In the genomic region with DNA sequence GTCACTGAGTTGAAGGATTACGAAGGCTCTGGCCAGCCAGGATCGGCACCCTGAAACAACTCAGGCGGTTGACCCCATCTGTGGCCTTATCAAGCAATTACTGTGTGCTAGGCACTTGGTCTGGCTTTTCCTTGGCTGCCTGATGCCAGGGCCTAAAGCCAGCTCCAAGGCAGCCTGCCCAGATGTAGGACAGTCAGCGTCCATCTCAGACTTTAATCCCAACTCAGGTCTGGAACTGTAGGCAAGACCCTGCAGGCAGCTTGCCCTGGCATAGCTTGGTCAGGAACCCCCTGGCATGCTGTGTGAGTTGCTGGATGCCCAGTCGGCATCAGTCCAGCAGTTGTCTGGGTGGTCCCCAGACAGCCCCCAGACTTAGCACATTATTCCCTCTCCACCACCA, we compare ENCODE assay signal across 9 mouse cellular contexts. TPM values are rescaled to one million over a fixed set of nuclear protein-coding genes. Genes with fewer than 3 reads are reported as not detected.
A peak's percentile ranks its signal among the peaks of the same experiment; 100 is the strongest.
DNase-seq lines count a peak whose midpoint lies in the region; ATAC-seq lines count a peak whose summit lies in the region.
"Had no signal": no experiment of that assay in that cellular context is flagged by ENCODE, and none has a peak within 500 bp of the region (broad histone marks: within the 10 kb centered on the region; RNA-seq: fewer than 3 reads in every experiment).

No protein-coding gene starts in this region.

- peak overlapping the region; percentile 18; the same call in 1 of the 2 replicates for H3K9ac ChIP-seq in stomach, embryonic 14.5 days (replicated peaks; ENCODE audit: low read depth, low read length)

- no peak for ATAC-seq in stomach, embryonic 14.5 days (ENCODE audit: insufficient number of reproducible peaks, insufficient read depth, low FRiP score, low read depth)

- peak overlapping the region; percentile 61 for H3K4me2 ChIP-seq in stomach, embryonic 14.5 days (replicated peaks; ENCODE audit: low read depth, low read length)

- H3K27me3 ChIP-seq in stomach, embryonic 14.5 days (ENCODE audit: control insufficient read depth, insufficient read depth, low read length) = no peaks in the 10 kb centered on the region

- peaks cover 39% of the 10 kb centered on the region for H3K4me1 ChIP-seq in stomach, embryonic 14.5 days (ENCODE audit: control insufficient read depth, insufficient read depth, low read length)

- peak; percentile 28 to 69 for DNase-seq in cerebellum, postnatal 4 days (ENCODE audit: low spot score in 2 of 2)
- DNase-seq in cerebellum, adult 9-11 months = no peak
- peak; percentile 45 for DNase-seq in lung, postnatal 10 days
- no peak for DNase-seq in lung, postnatal 4 days
- DNase-seq in heart, postnatal 4 days = peak; percentile 32
- no peak for DNase-seq in frontal cortex, postnatal 25 days (ENCODE audit: low spot score in 2 of 2)
- no peak for DNase-seq in urinary bladder, postnatal 4 days (ENCODE audit: low spot score in 2 of 2)
- DNase-seq: cerebellum, adult 11-12 months had no signal

- no peak overlapping the region for H3K27ac ChIP-seq in stomach, embryonic 14.5 days (ENCODE audit: low read length)

- 69% methylated on average over 5 of the region's 5 CpGs for WGBS in stomach, embryonic 14.5 days

- peak overlapping the region; percentile 37; the same call in 1 of the 2 replicates for H3K4me3 ChIP-seq in stomach, embryonic 14.5 days (ENCODE audit: low read depth, low read length)

- H3K9me3 ChIP-seq in stomach, embryonic 14.5 days (ENCODE audit: control insufficient read depth, low read depth, low read length) = no peaks in the 10 kb centered on the region

- H3K36me3 ChIP-seq in stomach, embryonic 14.5 days (ENCODE audit: control insufficient read depth, insufficient read depth, low read length) = peaks cover 11% of the 10 kb centered on the region

RNA-seq across cellular contexts. Expression of a gene that starts 29.3 kb away (rescaled TPM):
- 10 to 100 TPM; 38.9 to 48.2 TPM for total RNA-seq in heart, postnatal 4 days (2021)
- polyA plus RNA-seq in stomach, embryonic 14.5 days (2014; fragmentation: Nextera tagmentation; extraction: Ambion mirVana) = 115 and 117 TPM in 2 replicates

RNA-seq across cellular contexts. Expression of a gene that starts 37.1 kb away (rescaled TPM):
- total RNA-seq in heart, postnatal 4 days (2021) = 10 to 100 TPM; 17.2 to 20.5 TPM
- 50.4 and 50.5 TPM in 2 replicates for polyA plus RNA-seq in stomach, embryonic 14.5 days (2014; fragmentation: Nextera tagmentation; extraction: Ambion mirVana)

Comparison
In these comparisons a context has a peak if more than half of its experiments do, and no peak if none do; other contexts are left out.
1. DNase-seq: peak in cerebellum, postnatal 4 days (2 of 2), lung, postnatal 10 days (single experiment) and heart, postnatal 4 days (single experiment); none in cerebellum, adult 9-11 months (single experiment), lung, postnatal 4 days (0 of 2), frontal cortex, postnatal 25 days (0 of 2) and urinary bladder, postnatal 4 days (0 of 2).